Mouse (Mus musculus) limb, embryonic 14.5 days (tissue): ENCODE measurements at regions not wholly inside any gene's neighbourhood (a gene's known extent, or its start where the extent isn't known, plus 50 kb on each side); places are given as distances from the start of the nearest gene placed in this dataset.

Experiments
- ATAC-seq: fragments of 200-750 bp; cut with Nextera tagmentation; 2 replicates; pipeline ENCODE4 v1.8.0; 2017; ENCODE audit warnings: low read depth, moderate number of reproducible peaks, moderate TSS enrichment; ENCODE audit not compliant: low FRiP score
- DNase-seq: peaks from one replicate; pipeline ENCODE4 v3.0.0-alpha.2; 2015; ENCODE audit warnings: low spot score
- H3K27ac ChIP-seq: fragments of 300-500 bp; sonication (generic); replicated peaks from 2 replicates; pipeline ENCODE4 v1.5.1; 2014; ENCODE audit warnings: low read depth, mild to moderate bottlenecking, low read length, moderate library complexity, mixed read lengths
- H3K27me3 ChIP-seq: fragments of 300-500 bp; sonication (generic); 2 replicates; pipeline ENCODE4 v1.6.1; 2014; ENCODE audit warnings: low read length, mixed read lengths; ENCODE audit not compliant: control insufficient read depth, insufficient read depth
- H3K36me3 ChIP-seq: fragments of 300-500 bp; sonication (generic); 2 replicates; pipeline ENCODE4 v1.6.1; 2014; ENCODE audit warnings: mild to moderate bottlenecking, low read length, moderate library complexity, mixed read lengths; ENCODE audit not compliant: control insufficient read depth, insufficient read depth
- H3K4me1 ChIP-seq: fragments of 300-500 bp; sonication (generic); 2 replicates; pipeline ENCODE4 v1.6.1; 2014; ENCODE audit warnings: antibody characterized with exemption, low read length, mixed read lengths; ENCODE audit not compliant: control insufficient read depth, insufficient read depth
- H3K4me2 ChIP-seq: fragments of 300-500 bp; sonication (generic); replicated peaks from 2 replicates; pipeline ENCODE4 v1.6.1; 2014; ENCODE audit warnings: low read depth, mild to moderate bottlenecking, low read length, moderate library complexity; ENCODE audit not compliant: severe bottlenecking
- H3K4me3 ChIP-seq: fragments of 300-500 bp; sonication (generic); replicated peaks from 2 replicates; pipeline ENCODE4 v1.5.1; 2014; ENCODE audit warnings: low read length
- H3K9ac ChIP-seq: fragments of 300-500 bp; sonication (generic); 2 replicates; pipeline ENCODE4 v1.6.1; 2014; ENCODE audit warnings: mild to moderate bottlenecking, low read depth, low read length, moderate library complexity; ENCODE audit not compliant: severe bottlenecking
- H3K9me3 ChIP-seq: fragments of 300-500 bp; sonication (generic); 2 replicates; pipeline ENCODE4 v1.6.1; 2016; ENCODE audit warnings: low read length; ENCODE audit not compliant: control insufficient read depth
- POLR2A ChIP-seq: fragments of 200-500 bp; IDR thresholded peaks from 2 replicates; pipeline ENCODE4 v1.8.0; 2012; ENCODE audit warnings: inconsistent platforms, mild to moderate bottlenecking, moderate library complexity, borderline replicate concordance; ENCODE audit not compliant: insufficient read depth, insufficient read length; ENCODE audit errors: extremely low read depth
- WGBS: fragments of 180-500 bp; shearing (Covaris S2); extraction: QIAGEN DNeasy Blood & Tissue Kit; methylation state at CpG from one replicate; pipeline ENCODE4 v1.1.7; 2014; 5-methylcytosine and 5-hydroxymethylcytosine counted together

GRCm38 (mm10) chr7:130089896-130090610 is 430.1 kb downstream of the Ate1 start:
- DNase-seq (no peak), ATAC-seq (no peak)
- 87% methylated on average over 8 of the region's 8 CpGs for WGBS
- Histone ChIP-seq H3K4me3 (no peak overlapping the region), H3K4me2 (no peak overlapping the region), H3K9ac (no peak overlapping the region), H3K9me3 (no peaks in the 10 kb centered on the region), H3K27me3 (no peaks in the 10 kb centered on the region), H3K4me1 (no peaks in the 10 kb centered on the region), H3K27ac (no peak overlapping the region), H3K36me3 (no peaks in the 10 kb centered on the region)
- TF ChIP-seq POLR2A: no peak

DNA sequence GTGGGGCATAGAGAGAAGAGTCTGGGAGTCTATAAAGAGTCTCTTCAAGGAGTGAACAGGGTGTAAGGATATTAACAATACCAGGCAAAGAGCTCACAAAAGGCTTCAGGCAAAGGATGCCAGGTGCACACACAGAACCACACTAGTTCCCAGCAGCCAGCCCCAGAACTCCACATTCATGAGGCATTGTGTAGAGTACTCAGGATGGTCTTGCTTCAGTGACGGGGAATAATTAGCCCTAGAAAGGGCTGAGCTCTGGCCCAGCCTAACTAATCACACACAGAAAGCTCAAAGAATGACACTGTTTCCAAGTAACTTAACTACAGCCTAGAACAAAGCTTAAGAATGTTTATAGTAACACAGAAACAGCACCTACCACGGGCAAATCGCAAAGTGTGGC is 428.2 kb downstream of the Ate1 start:
- 64% methylated on average over 3 of the region's 3 CpGs for WGBS
- no peak overlapping the region for H3K9ac ChIP-seq
- ATAC-seq (no peak), DNase-seq (no peak)
- H3K27ac ChIP-seq: no peak overlapping the region
- no peaks in the 10 kb centered on the region for H3K36me3 ChIP-seq
- H3K4me2 ChIP-seq: no peak overlapping the region
- H3K4me1 ChIP-seq: no peaks in the 10 kb centered on the region
- no peaks in the 10 kb centered on the region for H3K27me3 ChIP-seq
- TF ChIP-seq POLR2A: no peak
- no peak overlapping the region for H3K4me3 ChIP-seq
- H3K9me3 ChIP-seq: no peaks in the 10 kb centered on the region

- ATAC-seq (no peak), DNase-seq (no peak)
- Histone ChIP-seq H3K27ac (no peak overlapping the region), H3K4me3 (no peak overlapping the region), H3K4me1 (no peaks in the 10 kb centered on the region), H3K27me3 (no peaks in the 10 kb centered on the region), H3K4me2 (no peak overlapping the region), H3K36me3 (no peaks in the 10 kb centered on the region), H3K9me3 (no peaks in the 10 kb centered on the region), H3K9ac (no peak overlapping the region)
- WGBS: 59% methylated on average over 4 of the region's 4 CpGs
- TF ChIP-seq POLR2A: no peak
Measured at GRCm38 (mm10) chr7:130095141-130095540, 425.0 kb downstream of the Ate1 start.

DNA sequence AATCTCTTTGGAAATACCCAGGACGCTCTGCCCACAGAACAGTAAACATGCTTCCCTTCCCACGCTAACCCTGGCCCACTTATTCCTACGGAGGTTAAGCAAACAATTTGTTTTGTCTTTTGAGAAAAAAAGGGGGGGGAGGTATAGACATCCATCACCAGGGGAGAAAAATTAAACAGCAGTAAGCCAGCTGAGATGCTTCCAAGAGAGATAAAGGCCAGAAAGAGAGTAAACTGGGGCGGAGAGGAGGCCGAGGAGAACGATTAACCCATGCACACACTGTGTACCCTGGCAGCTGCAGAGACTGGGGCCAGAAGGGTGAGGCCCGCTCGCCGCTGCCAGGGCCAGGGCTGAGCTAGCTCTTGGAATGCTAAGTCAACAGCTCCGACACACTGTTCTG is 421.6 kb downstream of the Ate1 start:
- Histone ChIP-seq H3K36me3 (no peaks in the 10 kb centered on the region), H3K27me3 (no peaks in the 10 kb centered on the region), H3K4me1 (no peaks in the 10 kb centered on the region), H3K27ac (no peak overlapping the region), H3K9ac (no peak overlapping the region), H3K9me3 (no peaks in the 10 kb centered on the region), H3K4me2 (no peak overlapping the region), H3K4me3 (no peak overlapping the region)
- TF ChIP-seq POLR2A: no peak
- DNase-seq (no peak), ATAC-seq (no peak)
- 91% methylated on average over 10 of the region's 10 CpGs for WGBS

DNA sequence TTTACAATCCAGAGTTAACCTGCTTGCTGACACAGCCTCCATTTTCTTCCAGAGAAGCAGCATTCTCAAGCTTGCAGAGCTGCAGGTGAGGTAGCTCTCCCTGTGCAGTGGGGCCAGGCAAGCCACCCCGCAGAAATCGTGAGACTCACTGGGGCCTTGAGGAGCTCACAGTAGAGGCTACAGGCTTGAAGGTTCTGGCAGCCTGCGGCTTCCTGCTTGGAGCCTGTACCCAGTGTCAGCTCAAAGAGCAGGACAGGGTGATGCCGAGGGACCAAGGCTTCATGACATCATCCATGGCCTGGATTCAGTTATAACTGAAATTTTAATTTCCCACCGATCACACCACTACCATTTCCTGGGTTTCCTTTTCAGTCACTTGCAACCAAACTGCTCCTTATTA is 417.5 kb downstream of the Ate1 start:
- ATAC-seq (no peak), DNase-seq (no peak)
- 72% methylated on average over 5 of the region's 5 CpGs for WGBS
- Histone ChIP-seq H3K27me3 (no peaks in the 10 kb centered on the region), H3K4me2 (no peak overlapping the region), H3K4me1 (peaks cover 6% of the 10 kb centered on the region; the same call in 1 of the 2 replicates), H3K4me3 (no peak overlapping the region), H3K9me3 (no peaks in the 10 kb centered on the region), H3K36me3 (no peaks in the 10 kb centered on the region), H3K27ac (no peak overlapping the region), H3K9ac (no peak overlapping the region)
- no peak for TF ChIP-seq POLR2A

GRCm38 (mm10) chr7:130106961-130107360 is 413.2 kb downstream of the Ate1 start:
- H3K9me3 ChIP-seq: no peaks in the 10 kb centered on the region
- no peak for TF ChIP-seq POLR2A
- no peak overlapping the region for H3K27ac ChIP-seq
- H3K36me3 ChIP-seq: no peaks in the 10 kb centered on the region
- 54% methylated on average over 5 of the region's 5 CpGs for WGBS
- H3K4me3 ChIP-seq: no peak overlapping the region
- ATAC-seq (no peak), DNase-seq (no peak)
- no peak overlapping the region for H3K4me2 ChIP-seq
- H3K4me1 ChIP-seq: peaks cover 6% of the 10 kb centered on the region; the same call in 1 of the 2 replicates
- H3K27me3 ChIP-seq: no peaks in the 10 kb centered on the region
- no peak overlapping the region for H3K9ac ChIP-seq
